Mouse (Mus musculus): ENCODE data around the gene Eefsec. TPM values are rescaled to one million over a fixed set of nuclear protein-coding genes. Genes with fewer than 3 reads are reported as not detected.

Eefsec gene
- 10 to 100 TPM; 21.4 to 23.5 TPM for total RNA-seq (2021)
- long read RNA-seq, experiment 1, transcript Eefsec-201 (7 exons, 2,679 nt) = major isoform, 28 of 40 reads
- long read RNA-seq, experiment 1, partial matches to known transcripts = 1 of 40 reads
- long read RNA-seq, experiment 1, other reads (novel, unspliced or antisense) = 11 of 40 reads
- long read RNA-seq, experiment 2, transcript Eefsec-201 (7 exons, 2,679 nt) = major isoform, 43 of 57 reads
- long read RNA-seq, experiment 2, partial matches to known transcripts = 1 of 57 reads
- long read RNA-seq, experiment 2, other reads (novel, unspliced or antisense) = 13 of 57 reads

- DNase-seq (ENCODE audit: low spot score in 2 of 2) = peak; percentile 77 to 81
Observed at GRCm38 (mm10) chr6:88446063-88447002, at the start of gene Eefsec. Eefsec (minus strand) TSS chr6:88446539.

GRCm38 (mm10) chr6:88493712-88494111, 47.4 kb upstream of the Eefsec start:
- no peak for DNase-seq (ENCODE audit: low spot score in 2 of 2)

GRCm38 (mm10) chr6:88490629-88491354, 44.5 kb upstream of the Eefsec start:
- peak; percentile 61 to 84 for DNase-seq (ENCODE audit: low spot score in 2 of 2)

GRCm38 (mm10) chr6:88489834-88490233, 43.5 kb upstream of the Eefsec start:
- no peak for DNase-seq (ENCODE audit: low spot score in 2 of 2)

- DNase-seq (ENCODE audit: low spot score in 2 of 2) = no peak
Observed at GRCm38 (mm10) chr6:88489026-88489425, 42.7 kb upstream of the Eefsec start.

- peak; percentile 72 to 86 for DNase-seq (ENCODE audit: low spot score in 2 of 2)
Observed at GRCm38 (mm10) chr6:88486893-88487292, 40.6 kb upstream of the Eefsec start.

- DNase-seq (ENCODE audit: low spot score in 2 of 2) = no peak
Observed at GRCm38 (mm10) chr6:88485378-88485777, 39.0 kb upstream of the Eefsec start.

GRCm38 (mm10) chr6:88483913-88484312, 37.6 kb upstream of the Eefsec start:
- no peak for DNase-seq (ENCODE audit: low spot score in 2 of 2)

- no peak for DNase-seq (ENCODE audit: low spot score in 2 of 2)
Observed at GRCm38 (mm10) chr6:88483111-88483510, 36.8 kb upstream of the Eefsec start.

- DNase-seq (ENCODE audit: low spot score in 2 of 2) = no peak
Observed at GRCm38 (mm10) chr6:88480421-88480820, 34.1 kb upstream of the Eefsec start.

GRCm38 (mm10) chr6:88469878-88470277, 23.5 kb upstream of the Eefsec start:
- no peak for DNase-seq (ENCODE audit: low spot score in 2 of 2)

- peak; percentile 85 to 95 for DNase-seq (ENCODE audit: low spot score in 2 of 2)
Observed at GRCm38 (mm10) chr6:88465181-88465920, 19.0 kb upstream of the Eefsec start, which contains the start of gene Ruvbl1. Ruvbl1 (plus strand) TSS chr6:88465409.

GRCm38 (mm10) chr6:88454545-88454944, 8.2 kb upstream of the Eefsec start:
- DNase-seq (ENCODE audit: low spot score in 2 of 2) = no peak

- DNase-seq (ENCODE audit: low spot score in 2 of 2) = no peak
Observed at GRCm38 (mm10) chr6:88447454-88447853, 1.1 kb upstream of the Eefsec start.

- no peak for DNase-seq (ENCODE audit: low spot score in 2 of 2)
Observed at GRCm38 (mm10) chr6:88445661-88446060, 678 bp downstream of the Eefsec start.

- DNase-seq (ENCODE audit: low spot score in 2 of 2) = no peak
Observed at GRCm38 (mm10) chr6:88444076-88444750, 2.1 kb downstream of the Eefsec start.

- DNase-seq (ENCODE audit: low spot score in 2 of 2) = no peak
Observed at GRCm38 (mm10) chr6:88443446-88443845, 2.9 kb downstream of the Eefsec start.

- DNase-seq (ENCODE audit: low spot score in 2 of 2) = no peak
Observed at GRCm38 (mm10) chr6:88442551-88442950, 3.8 kb downstream of the Eefsec start.

- peak in 1 of 2 experiments; percentile 33 for DNase-seq (ENCODE audit: low spot score in 2 of 2)
Observed at GRCm38 (mm10) chr6:88439056-88439455, 7.3 kb downstream of the Eefsec start.

GRCm38 (mm10) chr6:88435609-88436008, 10.7 kb downstream of the Eefsec start:
- no peak for DNase-seq (ENCODE audit: low spot score in 2 of 2)

Data from layer of hippocampus, postnatal 14 days (tissue).